Mouse (Mus musculus) MEL (cell line): Measurements from ENCODE around the gene Osbpl11.

ENCODE experiments used
- CTCF ChIP-seq, 3 experiments: IDR thresholded peaks in 2 of 3; conservative IDR thresholded peaks in 1 of 3; 2 replicates each; pipeline ENCODE4 v1.5.1; 2011 to 2012; ENCODE audit warnings: low read length in 3 of 3, low read depth in 2 of 3, mild to moderate bottlenecking in 2 of 3, improper control_type of control experiment in 1 of 3, inconsistent platforms in 1 of 3, mixed read lengths in 1 of 3, moderate library complexity in 1 of 3; ENCODE audit not compliant: control insufficient read depth in 1 of 3, insufficient read depth in 1 of 3, poor library complexity in 1 of 3, severe bottlenecking in 1 of 3
- ELF1 ChIP-seq: IDR thresholded peaks from 2 replicates; pipeline ENCODE4 v1.6.1; 2014; ENCODE audit warnings: low read depth, mild to moderate bottlenecking, inconsistent platforms, low read length, improper control_type of control experiment, moderate library complexity
- EP300 ChIP-seq, 2 experiments: IDR thresholded peaks; 2 replicates each; pipeline ENCODE4 v1.6.1; 2011; ENCODE audit warnings: improper control_type of control experiment in 2 of 2, low read length in 2 of 2, low read depth in 1 of 2, mild to moderate bottlenecking in 1 of 2
- MAFK ChIP-seq: IDR thresholded peaks from 2 replicates; pipeline ENCODE4 v1.6.1; 2011; ENCODE audit warnings: low read depth, mild to moderate bottlenecking, low read length, improper control_type of control experiment, borderline replicate concordance
- MAX ChIP-seq: IDR thresholded peaks from 2 replicates; pipeline ENCODE4 v1.6.1; 2011; ENCODE audit warnings: low read length, improper control_type of control experiment
- MAZ ChIP-seq: IDR thresholded peaks from 2 replicates; pipeline ENCODE4 v1.6.1; 2012; ENCODE audit warnings: low read depth, mild to moderate bottlenecking, inconsistent platforms, low read length, improper control_type of control experiment
- NRF1 ChIP-seq: IDR thresholded peaks from 2 replicates; pipeline ENCODE4 v1.6.1; 2014; ENCODE audit warnings: low read depth, mild to moderate bottlenecking, inconsistent platforms, low read length, improper control_type of control experiment, moderate library complexity; ENCODE audit not compliant: poor library complexity, insufficient read depth, severe bottlenecking
- POLR2A ChIP-seq, 2 experiments: IDR thresholded peaks; 2 replicates each; pipeline ENCODE4 v1.6.1; 2011 to 2012; ENCODE audit warnings: low read length in 2 of 2, mild to moderate bottlenecking in 2 of 2, control low read depth in 1 of 2, improper control_type of control experiment in 1 of 2, low read depth in 1 of 2, moderate library complexity in 1 of 2; ENCODE audit not compliant: control insufficient read depth in 1 of 2, insufficient read depth in 1 of 2, poor library complexity in 1 of 2
- USF1 ChIP-seq: IDR thresholded peaks from 2 replicates; pipeline ENCODE4 v1.6.1; 2014; ENCODE audit warnings: low read depth, mild to moderate bottlenecking, inconsistent platforms, low read length, improper control_type of control experiment, moderate library complexity
- ZKSCAN1 ChIP-seq: IDR thresholded peaks from 2 replicates; pipeline ENCODE4 v1.6.1; 2012; ENCODE audit warnings: low read depth, mild to moderate bottlenecking, inconsistent platforms, low read length, improper control_type of control experiment, moderate library complexity
- ZNF384 ChIP-seq: IDR thresholded peaks from 2 replicates; pipeline ENCODE4 v1.6.1; 2012; ENCODE audit warnings: low read depth, mild to moderate bottlenecking, inconsistent platforms, low read length, improper control_type of control experiment

- TF ChIP-seq MAZ (no peak), MAFK (no peak), POLR2A (IDR thresholded peaks at IDR 0.05; ENCODE audit: control insufficient read depth in 1 of 2, insufficient read depth in 1 of 2, low read depth in 1 of 2, low read length in 2 of 2, poor library complexity in 1 of 2) (no peak), MAX (no peak), CTCF (IDR thresholded peaks at IDR 0.05 in 2 of 3, conservative IDR thresholded peaks at IDR 0.05 in 1 of 3; ENCODE audit: control insufficient read depth in 1 of 3, insufficient read depth in 1 of 3, low read depth in 2 of 3, low read length in 3 of 3, poor library complexity in 1 of 3, severe bottlenecking in 1 of 3) (no peak), EP300 (IDR thresholded peaks at IDR 0.05; ENCODE audit: low read depth in 1 of 2, low read length in 2 of 2) (no peak), ELF1 (no peak), USF1 (no peak), ZKSCAN1 (no peak), NRF1 (no peak), ZNF384 (no peak)
Measured at GRCm38 (mm10) chr16:33246526-33246925, 61.7 kb downstream of the Osbpl11 start.
